Mouse (Mus musculus) small intestine, adult 2 months (tissue): ENCODE data around the gene Fam227a.

Experiments
- CTCF ChIP-seq: fragments of 200-500 bp; IDR thresholded peaks from 2 replicates; pipeline ENCODE4 v1.5.1; 2012; ENCODE audit warnings: low read depth, mild to moderate bottlenecking, control low read depth, inconsistent platforms, low read length, moderate library complexity, mixed read lengths; ENCODE audit not compliant: insufficient replicate concordance, insufficient read length; ENCODE audit errors: extremely low read depth
- POLR2A ChIP-seq: fragments of 200-500 bp; IDR thresholded peaks from 2 replicates; pipeline ENCODE4 v1.6.1; 2012; ENCODE audit warnings: low read depth, mild to moderate bottlenecking, control low read depth, inconsistent platforms, low read length, moderate library complexity

- TF ChIP-seq CTCF (no peak), POLR2A (no peak)
Observed at GRCm38 (mm10) chr15:79697558-79698187, 38.9 kb upstream of the Fam227a start.
